Mouse (Mus musculus): ENCODE data around the gene Olfr1301.

The Olfr1301 gene

GRCm38 (mm10) chr2:111750706-111751105, at the start of gene Olfr1301:
Gene Olfr1301, plus strand, starts transcription at chr2:111751006.
- no peak for DNase-seq

GRCm38 (mm10) chr2:111726739-111727138, 24.1 kb upstream of the Olfr1301 start:
- DNase-seq: no peak

- DNase-seq: no peak
Measured at GRCm38 (mm10) chr2:111777129-111777528, 26.3 kb downstream of the Olfr1301 start, which contains the start of gene Olfr1302. Gene Olfr1302, plus strand, starts transcription at chr2:111777429.

All from cerebellum, postnatal 10 days (tissue).